Mouse (Mus musculus) bone marrow, adult 2 months (tissue): ENCODE measurements around the gene Olfr649.

Experiments used
- CTCF ChIP-seq: fragments of 200-500 bp; IDR thresholded peaks from 2 replicates; pipeline ENCODE4 v1.5.1; 2011; ENCODE audit warnings: low read length, control low read depth; ENCODE audit not compliant: control insufficient read depth, insufficient read depth
- POLR2A ChIP-seq: fragments of 200-500 bp; IDR thresholded peaks from 2 replicates; pipeline ENCODE4 v1.6.1; 2011; ENCODE audit warnings: low read depth, mild to moderate bottlenecking, control low read depth, low read length, borderline replicate concordance; ENCODE audit not compliant: control insufficient read depth

DNA sequence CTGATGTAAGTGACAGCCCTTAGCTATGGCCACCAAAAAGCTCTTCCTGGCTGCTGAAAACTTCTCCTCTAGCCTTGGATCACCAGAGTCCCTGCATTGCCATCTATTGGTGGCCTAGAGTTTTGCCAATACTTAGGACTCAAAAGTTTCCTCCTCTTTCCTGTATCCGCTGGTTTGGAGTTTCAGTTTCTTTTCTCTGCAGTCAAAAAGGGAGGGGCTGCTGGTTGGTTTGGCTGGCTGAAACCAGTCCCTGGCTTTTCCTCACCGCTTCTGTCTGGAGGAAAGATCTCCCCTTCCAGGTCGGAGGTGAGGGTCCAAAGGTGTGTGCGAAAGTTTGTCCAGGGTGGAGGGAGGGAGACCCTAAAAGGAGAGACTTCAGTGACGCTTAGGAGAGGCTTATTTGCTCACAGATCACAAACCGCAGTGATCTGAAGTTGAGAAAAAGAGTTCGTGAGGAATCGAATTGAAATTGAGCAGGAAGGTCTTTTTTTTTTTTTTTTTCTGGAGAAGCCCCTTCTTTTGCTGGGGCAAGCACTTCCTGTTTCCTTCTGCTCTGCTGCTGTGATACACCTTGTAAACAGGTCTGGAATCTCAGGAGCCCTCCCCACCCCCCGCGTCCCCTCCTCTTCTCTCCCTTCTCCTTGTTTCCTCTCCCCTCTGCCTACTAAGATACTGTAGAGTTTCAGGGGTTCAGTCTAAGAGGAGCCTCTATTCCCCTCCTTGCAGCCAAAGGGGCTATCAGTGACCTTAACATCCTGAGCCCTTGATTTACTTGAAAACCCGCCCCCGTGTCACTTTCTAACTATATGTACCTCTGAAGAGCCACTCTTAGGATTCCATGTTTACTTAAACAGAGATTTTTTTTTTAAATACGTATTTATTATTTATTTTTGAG is 48.7 kb upstream of the Olfr649 start, which contains the start of gene Trim34a:
- TF ChIP-seq CTCF: peak; percentile 21; the same call in 1 of the 2 replicates
- no peak for TF ChIP-seq POLR2A
